Mouse (Mus musculus): Measurements from ENCODE around the gene Olfr638.

DNA sequence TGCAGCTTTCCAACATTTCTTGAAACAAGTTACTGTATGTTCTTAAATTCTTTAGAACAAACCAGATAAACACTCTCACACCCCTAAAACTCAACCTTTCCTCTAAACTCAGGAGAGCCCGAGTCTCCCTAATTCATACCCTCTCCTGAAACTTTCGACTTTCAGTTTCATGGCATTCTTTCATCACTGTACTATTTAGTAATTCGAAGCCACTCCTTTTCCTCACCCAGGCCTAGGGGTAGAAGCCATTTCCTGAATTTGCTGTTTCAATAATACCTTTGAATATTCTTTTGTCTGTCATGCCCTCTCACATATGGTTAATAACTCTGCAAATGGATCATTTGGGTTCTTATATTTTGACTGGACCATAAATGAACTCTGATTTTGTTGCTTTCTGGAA is 28.4 kb downstream of the Olfr638 start:
- TF ChIP-seq MAX (IDR thresholded peaks at IDR 0.05; ENCODE audit: low read length): no peak
- TF ChIP-seq CTCF (conservative IDR thresholded peaks at IDR 0.05 in 1 of 2, IDR thresholded peaks at IDR 0.05 in 1 of 2; ENCODE audit: low read depth in 2 of 2, low read length in 2 of 2): no peak
